Mouse (Mus musculus): Measurements from ENCODE around the gene Aplp1.
"Not testable (repeated sequence)": the region's sequence is repeated elsewhere in the genome, so short reads cannot be mapped to it uniquely, and the experiment has no call there.

The Aplp1 gene

GRCm38 (mm10) chr7:30444971-30445751 lies at the start of gene Aplp1:
Gene Aplp1 (minus strand): TSS chr7:30445535.
- DNase-seq (ENCODE audit: low spot score in 2 of 2) = no peak

- DNase-seq (ENCODE audit: low spot score in 2 of 2) = no peak
These were observed 48.1 kb upstream of the Aplp1 start, which contains the start of gene Prodh2 for GRCm38 (mm10) chr7:30493401-30493931. Gene Prodh2 (plus strand): TSS chr7:30493622.

GRCm38 (mm10) chr7:30492765-30493164 lies 47.4 kb upstream of the Aplp1 start:
- DNase-seq (ENCODE audit: low spot score in 2 of 2) = peak; percentile 53 to 76

GRCm38 (mm10) chr7:30490957-30491307 lies 45.6 kb upstream of the Aplp1 start:
- DNase-seq (ENCODE audit: low spot score in 2 of 2) = no peak

GRCm38 (mm10) chr7:30490251-30490956 lies 45.1 kb upstream of the Aplp1 start:
- DNase-seq (ENCODE audit: low spot score in 2 of 2) = peak; percentile 26 to 47

GRCm38 (mm10) chr7:30484250-30484649 lies 38.9 kb upstream of the Aplp1 start:
- DNase-seq (ENCODE audit: low spot score in 2 of 2) = no peak

- DNase-seq (ENCODE audit: low spot score in 2 of 2) = no peak
These were observed 32.4 kb upstream of the Aplp1 start for GRCm38 (mm10) chr7:30477415-30478381.

GRCm38 (mm10) chr7:30476136-30476535 lies 30.8 kb upstream of the Aplp1 start:
- not testable (repeated sequence) for DNase-seq (ENCODE audit: low spot score in 2 of 2)

- DNase-seq (ENCODE audit: low spot score in 2 of 2) = no peak
These were observed 29.7 kb upstream of the Aplp1 start for GRCm38 (mm10) chr7:30474999-30475398.

GRCm38 (mm10) chr7:30472411-30472810 lies 27.1 kb upstream of the Aplp1 start:
- peak; percentile 44 to 46 for DNase-seq (ENCODE audit: low spot score in 2 of 2)

- no peak for DNase-seq (ENCODE audit: low spot score in 2 of 2)
These were observed 19.5 kb upstream of the Aplp1 start for GRCm38 (mm10) chr7:30464816-30465300.

GRCm38 (mm10) chr7:30463996-30464395 lies 18.7 kb upstream of the Aplp1 start:
- no peak for DNase-seq (ENCODE audit: low spot score in 2 of 2)

GRCm38 (mm10) chr7:30463568-30463967 lies 18.2 kb upstream of the Aplp1 start:
- no peak for DNase-seq (ENCODE audit: low spot score in 2 of 2)

GRCm38 (mm10) chr7:30459484-30459883 lies 14.1 kb upstream of the Aplp1 start:
- DNase-seq (ENCODE audit: low spot score in 2 of 2) = no peak

- no peak for DNase-seq (ENCODE audit: low spot score in 2 of 2)
These were observed 12.4 kb upstream of the Aplp1 start, which contains the start of the genes Kirrel2 and Nphs1 for GRCm38 (mm10) chr7:30457629-30458330. Gene Kirrel2 (minus strand): TSS chr7:30457690. Gene Nphs1 (plus strand): TSS chr7:30458315.

- DNase-seq (ENCODE audit: low spot score in 2 of 2) = no peak
These were observed 11.7 kb upstream of the Aplp1 start for GRCm38 (mm10) chr7:30456911-30457628.

GRCm38 (mm10) chr7:30456487-30456886 lies 11.2 kb upstream of the Aplp1 start:
- DNase-seq (ENCODE audit: low spot score in 2 of 2) = no peak

- DNase-seq (ENCODE audit: low spot score in 2 of 2) = no peak
These were observed 8.9 kb upstream of the Aplp1 start for GRCm38 (mm10) chr7:30454259-30454658.

- DNase-seq (ENCODE audit: low spot score in 2 of 2) = peak; percentile 70 to 71
These were observed 8.4 kb upstream of the Aplp1 start for GRCm38 (mm10) chr7:30453766-30454165.

- DNase-seq (ENCODE audit: low spot score in 2 of 2) = no peak
These were observed 8.0 kb upstream of the Aplp1 start for GRCm38 (mm10) chr7:30453327-30453726.
